Comparison of ENCODE assay signal across 8 mouse cellular contexts in genomic region chr2:3713212-3713681, GRCm38 (mm10).
DNase-seq lines count a peak whose midpoint lies in the region; ATAC-seq lines count a peak whose summit lies in the region.

No protein-coding gene starts in this region.

- peak; percentile 93 for ATAC-seq in hindbrain, embryonic 14.5 days (ENCODE audit: low FRiP score)

- under 1% methylated on average over 41 of the region's 41 CpGs for WGBS in hindbrain, embryonic 14.5 days

- H3K27ac ChIP-seq in hindbrain, embryonic 14.5 days = peak overlapping the region; percentile 81

- H3K36me3 ChIP-seq in hindbrain, embryonic 14.5 days (replicated peaks; ENCODE audit: control insufficient read depth, insufficient read depth) = no peaks in the 10 kb centered on the region

- H3K4me3 ChIP-seq in hindbrain, embryonic 14.5 days (replicated peaks; ENCODE audit: low read length) = peak overlapping the region; percentile 95

- H3K9ac ChIP-seq in hindbrain, embryonic 14.5 days = peak overlapping the region; percentile 97

- peak overlapping the region; percentile 77 for H3K4me2 ChIP-seq in hindbrain, embryonic 14.5 days (replicated peaks)

- peak; percentile 95 for DNase-seq in T-cell, adult 2 months (ENCODE audit: low spot score)
- DNase-seq in cerebellum, postnatal 36 days = peak; percentile 94 to 95
- DNase-seq in frontal cortex, postnatal 25 days (ENCODE audit: low spot score in 2 of 2) = peak; percentile 81 to 84
- DNase-seq in hindbrain, embryonic 14.5 days (ENCODE audit: low spot score) = peak; percentile 89
- peak; percentile 83 to 93 for DNase-seq in layer of hippocampus, postnatal 25 days (ENCODE audit: extremely low spot score in 1 of 2, low spot score in 1 of 2)
- DNase-seq in lung, postnatal 14 days = peak; percentile 98
- peak; percentile 94 for DNase-seq in ovary, postnatal 36 days (ENCODE audit: low spot score)
- peak; percentile 99 for DNase-seq in thymus, postnatal 14 days

- H3K27me3 ChIP-seq in hindbrain, embryonic 14.5 days (ENCODE audit: control insufficient read depth, insufficient read depth, low read length) = no peaks in the 10 kb centered on the region

- H3K9me3 ChIP-seq in hindbrain, embryonic 14.5 days (ENCODE audit: control insufficient read depth, low read length) = no peaks in the 10 kb centered on the region

- peaks cover 34% of the 10 kb centered on the region for H3K4me1 ChIP-seq in hindbrain, embryonic 14.5 days (replicated peaks; ENCODE audit: control insufficient read depth, insufficient read depth, low read length)

Comparison
In these comparisons a context has a peak if more than half of its experiments do, and no peak if none do; other contexts are left out.
1. Peak in every context shown above with its lines: DNase-seq, ATAC-seq, H3K4me3 ChIP-seq and H3K27ac ChIP-seq.